Mouse (Mus musculus): ENCODE results near the gene Gm15319. TPM values are rescaled to one million over a fixed set of nuclear protein-coding genes. Genes with fewer than 3 reads are reported as not detected.
"Not testable (repeated sequence)": the region's sequence is repeated elsewhere in the genome, so short reads cannot be mapped to it uniquely, and the experiment has no call there.

Gm15319 gene
- total and polyA plus RNA-seq, 2 experiments from 2014 or later = 0.37 TPM; not detected in 1

DNA sequence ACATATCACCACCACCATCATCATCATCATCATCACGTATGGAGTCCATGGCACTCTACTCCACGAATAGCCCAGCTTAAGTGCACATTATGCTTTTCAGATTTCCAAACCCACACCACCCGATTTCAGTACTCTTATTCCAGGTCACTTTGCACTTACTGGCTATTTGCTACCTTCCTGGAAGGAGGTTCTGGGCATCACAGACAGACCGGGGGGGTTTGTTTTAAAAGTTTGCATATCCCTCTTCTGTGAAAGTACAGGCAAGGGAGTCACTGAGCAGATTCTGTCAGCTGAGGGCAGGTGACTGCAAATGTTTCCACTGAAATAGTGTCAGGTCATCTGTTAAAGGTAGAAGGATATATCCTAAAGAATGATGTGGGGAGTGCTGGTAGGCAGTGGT is 63.0 kb downstream of the Gm15319 start:
- WGBS = 90% methylated on average over 4 of the region's 4 CpGs
- H3K36me3 ChIP-seq (ENCODE audit: insufficient read depth, low read length); H3K27me3 ChIP-seq (ENCODE audit: insufficient read depth, low read length); ATAC-seq; H3K9ac ChIP-seq (replicated peaks; ENCODE audit: low read length); H3K27ac ChIP-seq; H3K4me1 ChIP-seq (ENCODE audit: insufficient read depth, low read length); H3K4me3 ChIP-seq (ENCODE audit: low read length); DNase-seq (ENCODE audit: low spot score); H3K9me3 ChIP-seq (ENCODE audit: low read length); H3K4me2 ChIP-seq (ENCODE audit: low read depth, low read length): not testable (repeated sequence)

DNA sequence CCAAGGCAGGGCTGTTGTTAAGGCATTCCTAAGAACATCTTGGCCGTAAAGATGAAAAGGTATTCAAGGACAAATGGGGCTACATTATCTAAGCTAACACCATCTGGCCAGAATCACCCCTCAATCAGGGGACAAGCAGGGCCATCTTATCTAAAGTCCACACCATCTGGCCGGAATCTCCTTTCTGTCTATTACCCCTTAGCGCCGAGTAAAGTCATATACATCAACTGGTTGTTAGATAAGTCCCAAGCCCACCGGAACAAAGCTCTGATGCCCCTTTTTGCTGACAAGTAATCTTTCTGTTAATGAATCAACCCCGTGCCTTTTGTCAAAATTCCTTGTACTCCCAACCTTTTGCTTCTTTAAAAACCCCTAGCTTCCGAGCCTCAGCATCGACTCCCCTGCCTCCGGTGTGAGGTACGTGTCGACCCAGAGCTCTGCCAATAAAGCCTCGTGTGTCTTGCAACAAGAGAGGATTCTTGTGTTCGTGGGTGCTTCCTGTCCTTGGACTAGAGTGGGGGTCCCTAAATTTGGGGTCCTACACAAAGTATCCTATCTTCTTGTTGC is 65.0 kb downstream of the Gm15319 start:
- H3K4me2 ChIP-seq (ENCODE audit: low read depth, low read length) = not testable (repeated sequence)

DNA sequence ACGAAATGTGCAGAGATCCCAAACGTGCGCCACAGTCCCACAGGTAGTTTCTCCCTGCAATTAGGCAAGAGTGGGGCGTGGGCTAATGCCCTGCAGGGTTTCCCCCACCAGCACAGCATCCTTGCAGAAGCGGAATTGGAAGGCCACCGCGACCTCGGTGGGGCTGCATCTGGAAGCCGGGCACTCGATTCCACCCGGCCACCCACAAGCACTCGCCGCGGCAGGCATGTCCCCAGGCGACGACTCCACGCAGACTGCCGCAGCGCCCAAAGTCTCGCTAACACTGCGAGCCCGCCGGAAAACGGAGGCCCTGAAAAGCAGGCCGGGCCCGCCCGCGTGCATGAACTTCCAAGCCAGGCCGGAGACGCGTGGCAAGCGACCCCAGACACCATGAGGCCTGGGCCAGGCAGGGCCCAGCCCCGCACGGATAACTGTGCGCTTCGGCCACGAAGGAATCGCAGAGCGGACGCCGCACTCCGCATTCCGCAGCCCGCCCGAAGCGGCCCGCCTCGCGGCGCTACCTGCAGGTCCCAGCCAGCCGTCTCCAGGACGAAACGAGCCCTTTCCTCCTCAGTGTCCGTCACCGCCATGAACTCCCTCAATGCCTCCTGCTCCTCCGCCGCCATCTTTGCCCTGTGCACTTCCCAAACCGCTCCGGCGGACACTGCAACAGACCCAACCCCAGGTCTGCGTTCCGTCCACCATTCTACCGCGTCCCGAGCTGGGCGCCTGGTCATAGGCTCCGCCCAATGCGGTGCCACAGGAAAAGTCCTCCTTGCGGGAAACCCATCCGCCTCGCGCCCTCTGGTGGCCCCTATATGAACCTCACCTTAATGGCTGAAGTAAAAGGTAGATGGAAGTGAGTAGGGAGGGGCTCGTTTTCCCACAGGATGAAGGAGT is 66.0 kb downstream of the Gm15319 start:
- WGBS = 18% methylated on average over 54 of the region's 73 CpGs
- peak overlapping the region; percentile 43 for H3K9ac ChIP-seq (replicated peaks; ENCODE audit: low read length)
- peak; percentile 77 for TF ChIP-seq CTCF (IDR thresholded peaks at IDR 0.05; ENCODE audit: low read depth)
- peak; percentile 100 for ATAC-seq
- H3K27me3 ChIP-seq (ENCODE audit: insufficient read depth, low read length); H3K9me3 ChIP-seq (ENCODE audit: low read length); H3K4me1 ChIP-seq (ENCODE audit: insufficient read depth, low read length); H3K36me3 ChIP-seq (ENCODE audit: insufficient read depth, low read length): not testable (repeated sequence)
- H3K27ac ChIP-seq = peak overlapping the region; percentile 66; the same call in 1 of the 2 replicates
- H3K4me3 ChIP-seq (ENCODE audit: low read length) = peak overlapping the region; percentile 61
- H3K4me2 ChIP-seq (ENCODE audit: low read depth, low read length) = peak overlapping the region; percentile 51
- DNase-seq (ENCODE audit: low spot score) = peak; percentile 92

More for the DNA sequence above, 65.0 kb downstream of the Gm15319 start:
- not testable (repeated sequence) for ATAC-seq; H3K27ac ChIP-seq; H3K4me3 ChIP-seq (ENCODE audit: low read length); H3K27me3 ChIP-seq (ENCODE audit: insufficient read depth, low read length); H3K4me1 ChIP-seq (ENCODE audit: insufficient read depth, low read length); H3K9ac ChIP-seq (replicated peaks; ENCODE audit: low read length); H3K36me3 ChIP-seq (ENCODE audit: insufficient read depth, low read length); H3K9me3 ChIP-seq (ENCODE audit: low read length)
- DNase-seq (ENCODE audit: low spot score) = peak; percentile 1
- 79% methylated on average over 11 of the region's 13 CpGs for WGBS

DNA sequence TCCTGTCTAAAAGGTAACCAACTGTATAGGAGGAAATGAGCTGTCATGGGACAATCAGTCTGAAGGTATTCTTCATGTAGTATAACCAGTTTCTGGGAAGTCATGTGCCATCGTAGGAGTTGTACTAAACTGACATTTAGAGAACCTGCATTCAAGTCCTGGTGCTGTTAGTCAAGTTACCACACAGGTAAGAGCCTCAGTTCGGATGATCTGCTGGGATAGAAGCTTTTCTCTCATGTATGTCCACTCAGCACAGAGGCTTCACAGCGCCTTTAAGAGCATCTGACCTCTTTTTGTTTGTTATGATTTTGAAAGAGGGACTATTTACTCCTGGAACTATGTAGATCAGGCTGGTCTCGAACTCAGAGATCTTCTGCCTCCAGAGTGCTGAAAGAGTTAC is 67.1 kb downstream of the Gm15319 start:
- H3K4me3 ChIP-seq (ENCODE audit: low read length); H3K4me1 ChIP-seq (ENCODE audit: insufficient read depth, low read length); H3K27ac ChIP-seq; ATAC-seq; H3K4me2 ChIP-seq (ENCODE audit: low read depth, low read length); DNase-seq (ENCODE audit: low spot score); H3K9ac ChIP-seq (replicated peaks; ENCODE audit: low read length); H3K36me3 ChIP-seq (ENCODE audit: insufficient read depth, low read length); H3K9me3 ChIP-seq (ENCODE audit: low read length); H3K27me3 ChIP-seq (ENCODE audit: insufficient read depth, low read length): not testable (repeated sequence)
- WGBS = 81% methylated on average over 2 of the region's 4 CpGs

DNA sequence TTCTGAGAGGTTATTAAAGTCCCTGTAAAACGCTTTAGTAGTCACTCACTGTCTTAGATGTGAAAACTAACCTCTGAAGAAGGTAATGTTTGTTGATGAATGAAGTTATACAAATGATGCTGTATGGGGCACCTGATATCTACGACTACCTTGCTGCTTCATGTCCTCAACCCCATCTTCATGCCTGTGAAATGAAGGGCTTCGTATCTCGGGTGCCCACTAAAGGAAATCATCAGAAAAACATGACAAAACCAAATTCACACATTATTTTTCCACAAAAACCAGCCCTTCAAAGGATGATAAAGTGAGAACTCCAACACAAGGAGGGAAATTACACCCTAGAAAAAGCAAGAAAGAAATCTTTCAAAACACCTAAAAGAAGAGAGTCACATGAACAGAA is 68.2 kb downstream of the Gm15319 start:
- not testable (repeated sequence) for H3K36me3 ChIP-seq (ENCODE audit: insufficient read depth, low read length); H3K27ac ChIP-seq; H3K4me1 ChIP-seq (ENCODE audit: insufficient read depth, low read length); H3K9me3 ChIP-seq (ENCODE audit: low read length); DNase-seq (ENCODE audit: low spot score); H3K27me3 ChIP-seq (ENCODE audit: insufficient read depth, low read length); H3K4me3 ChIP-seq (ENCODE audit: low read length); H3K9ac ChIP-seq (replicated peaks; ENCODE audit: low read length); ATAC-seq; H3K4me2 ChIP-seq (ENCODE audit: low read depth, low read length)
- WGBS = 87% methylated on average over 3 of the region's 4 CpGs

DNA sequence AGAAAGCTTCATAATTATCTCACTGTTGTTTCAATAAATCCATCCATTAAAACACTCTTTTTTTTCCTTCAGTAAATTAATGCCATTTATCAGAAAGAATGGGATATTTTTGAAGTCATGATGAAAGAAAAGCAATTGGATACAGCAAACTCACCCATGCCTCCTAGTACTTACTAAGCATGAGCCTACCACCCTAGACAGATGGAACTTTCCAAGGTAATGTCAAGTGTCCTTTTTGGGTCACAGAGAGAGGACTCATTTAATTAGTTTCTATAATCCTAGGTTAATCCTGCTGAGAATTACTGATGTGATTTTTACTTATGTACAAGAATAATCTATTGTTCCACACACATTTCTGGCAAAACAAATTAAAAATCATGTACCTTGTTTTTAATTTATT is 69.0 kb downstream of the Gm15319 start:
- not testable (repeated sequence) for H3K4me1 ChIP-seq (ENCODE audit: insufficient read depth, low read length); H3K27me3 ChIP-seq (ENCODE audit: insufficient read depth, low read length); H3K36me3 ChIP-seq (ENCODE audit: insufficient read depth, low read length); H3K4me2 ChIP-seq (ENCODE audit: low read depth, low read length); H3K27ac ChIP-seq; H3K9ac ChIP-seq (replicated peaks; ENCODE audit: low read length); H3K4me3 ChIP-seq (ENCODE audit: low read length); ATAC-seq; DNase-seq (ENCODE audit: low spot score); H3K9me3 ChIP-seq (ENCODE audit: low read length)

- not testable (repeated sequence) for H3K4me1 ChIP-seq (ENCODE audit: insufficient read depth, low read length); DNase-seq (ENCODE audit: low spot score); H3K4me2 ChIP-seq (ENCODE audit: low read depth, low read length); H3K9me3 ChIP-seq (ENCODE audit: low read length); H3K27me3 ChIP-seq (ENCODE audit: insufficient read depth, low read length); H3K9ac ChIP-seq (replicated peaks; ENCODE audit: low read length); H3K27ac ChIP-seq; H3K4me3 ChIP-seq (ENCODE audit: low read length); H3K36me3 ChIP-seq (ENCODE audit: insufficient read depth, low read length); ATAC-seq
- 90% methylated on average over 4 of the region's 8 CpGs for WGBS
Observed at GRCm38 (mm10) chr8:20290015-20290414, 73.0 kb downstream of the Gm15319 start.

- not testable (repeated sequence) for H3K27me3 ChIP-seq (ENCODE audit: insufficient read depth, low read length); H3K4me3 ChIP-seq (ENCODE audit: low read length); H3K9me3 ChIP-seq (ENCODE audit: low read length); ATAC-seq; H3K9ac ChIP-seq (replicated peaks; ENCODE audit: low read length); H3K4me2 ChIP-seq (ENCODE audit: low read depth, low read length); H3K27ac ChIP-seq; DNase-seq (ENCODE audit: low spot score); H3K36me3 ChIP-seq (ENCODE audit: insufficient read depth, low read length); H3K4me1 ChIP-seq (ENCODE audit: insufficient read depth, low read length)
- 67% methylated on average over 1 of the region's 3 CpGs for WGBS
Observed at GRCm38 (mm10) chr8:20288878-20289277, 74.1 kb downstream of the Gm15319 start.

DNA sequence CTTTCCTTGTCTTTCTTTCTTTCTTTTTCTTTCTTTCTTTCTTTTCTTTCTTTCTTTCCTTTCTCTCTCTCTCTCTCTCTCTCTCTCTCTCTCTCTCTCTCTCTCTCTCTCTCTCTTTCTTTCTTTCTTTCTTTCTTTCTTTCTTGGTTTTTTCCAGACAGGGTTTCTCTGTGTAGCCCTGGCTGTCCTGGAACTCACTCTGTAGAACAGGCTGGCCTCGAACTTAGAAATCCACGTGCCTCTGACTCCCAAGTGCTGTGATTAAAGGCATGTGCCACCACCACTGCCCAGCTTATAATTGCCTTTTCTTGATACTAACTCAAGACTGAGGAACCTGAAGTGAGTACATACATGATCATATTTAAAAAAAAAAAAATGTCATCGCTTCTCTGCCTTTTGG is 75.3 kb downstream of the Gm15319 start:
- not testable (repeated sequence) for DNase-seq (ENCODE audit: low spot score); ATAC-seq; H3K27me3 ChIP-seq (ENCODE audit: insufficient read depth, low read length); H3K9me3 ChIP-seq (ENCODE audit: low read length); H3K9ac ChIP-seq (replicated peaks; ENCODE audit: low read length); H3K4me2 ChIP-seq (ENCODE audit: low read depth, low read length); H3K4me3 ChIP-seq (ENCODE audit: low read length); H3K36me3 ChIP-seq (ENCODE audit: insufficient read depth, low read length); H3K27ac ChIP-seq; H3K4me1 ChIP-seq (ENCODE audit: insufficient read depth, low read length)
- WGBS = 89% methylated on average over 3 of the region's 3 CpGs

Measured in hindbrain, postnatal 0 days (tissue).